Mouse (Mus musculus): ENCODE data around the gene Gpr135. TPM values are rescaled to one million over a fixed set of nuclear protein-coding genes. Genes with fewer than 3 reads are reported as not detected.

Gpr135 gene
- polyA plus RNA-seq, 1 experiment from 2014 or later, result 9.1 TPM

- no peak overlapping the region for H3K27ac ChIP-seq (ENCODE audit: low read length)
- H3K4me1 ChIP-seq (ENCODE audit: control insufficient read depth, insufficient read depth, low read length), result no peaks in the 10 kb centered on the region
- H3K4me2 ChIP-seq (ENCODE audit: low read length), result no peak overlapping the region
- H3K27me3 ChIP-seq (ENCODE audit: control insufficient read depth, insufficient read depth, low read depth, low read length), result no peaks in the 10 kb centered on the region
- no peak overlapping the region for H3K9ac ChIP-seq (ENCODE audit: low read depth, low read length)
- WGBS, result 73% methylated on average over 5 of the region's 5 CpGs
- no peaks in the 10 kb centered on the region for H3K36me3 ChIP-seq (ENCODE audit: control insufficient read depth, insufficient read depth, low read length)
- no peak overlapping the region for H3K4me3 ChIP-seq (ENCODE audit: low read depth, low read length)
- no peak for ATAC-seq
- H3K9me3 ChIP-seq (replicated peaks; ENCODE audit: control insufficient read depth, low read length, poor library complexity, severe bottlenecking), result no peaks in the 10 kb centered on the region
These were observed 49.4 kb downstream of the Gpr135 start for GRCm38 (mm10) chr12:72021543-72021942.

- WGBS, result 78% methylated on average over 4 of the region's 4 CpGs
- no peaks in the 10 kb centered on the region for H3K4me1 ChIP-seq (ENCODE audit: control insufficient read depth, insufficient read depth, low read length)
- no peak for ATAC-seq
These were observed 50.6 kb downstream of the Gpr135 start for GRCm38 (mm10) chr12:72020285-72020684.

More at GRCm38 (mm10) chr12:72020285-72020684, 50.6 kb downstream of the Gpr135 start:
- Histone ChIP-seq H3K9me3 (replicated peaks; ENCODE audit: control insufficient read depth, low read length, poor library complexity, severe bottlenecking) (no peaks in the 10 kb centered on the region), H3K9ac (ENCODE audit: low read depth, low read length) (no peak overlapping the region), H3K27me3 (ENCODE audit: control insufficient read depth, insufficient read depth, low read depth, low read length) (no peaks in the 10 kb centered on the region), H3K36me3 (ENCODE audit: control insufficient read depth, insufficient read depth, low read length) (no peaks in the 10 kb centered on the region), H3K27ac (ENCODE audit: low read length) (no peak overlapping the region), H3K4me2 (ENCODE audit: low read length) (no peak overlapping the region), H3K4me3 (ENCODE audit: low read depth, low read length) (no peak overlapping the region)

Other genes with a start within 250 kb of the Gpr135 start
- 33.0 and 33.4 TPM in 2 replicates for gene Daam1, start 240.0 kb downstream of the Gpr135 start, polyA plus RNA-seq (2015; fragmentation: Nextera tagmentation; extraction: Ambion mirVana)
- gene L3hypdh, start 14.3 kb upstream of the Gpr135 start, polyA plus RNA-seq (2015; fragmentation: Nextera tagmentation; extraction: Ambion mirVana), result 8.8 and 10.9 TPM in 2 replicates
- gene Jkamp, start 14.5 kb upstream of the Gpr135 start, polyA plus RNA-seq (2015; fragmentation: Nextera tagmentation; extraction: Ambion mirVana), result 117 and 127 TPM in 2 replicates
- gene Ccdc175, start 113.9 kb upstream of the Gpr135 start, polyA plus RNA-seq (2015; fragmentation: Nextera tagmentation; extraction: Ambion mirVana), result not detected in 2 replicates

Data from midbrain, embryonic 16.5 days (tissue).